Mouse (Mus musculus) natural killer cell, adult 2 months (primary cell): ENCODE data around the gene Ranbp2.
"Not testable (repeated sequence)": the region's sequence is repeated elsewhere in the genome, so short reads cannot be mapped to it uniquely, and the experiment has no call there.

Experiments
- DNase-seq, 2 experiments: peaks; one replicate each; pipeline ENCODE4 v3.0.0; 2022; ENCODE audit warnings: low spot score in 2 of 2

Gene Ranbp2

DNA sequence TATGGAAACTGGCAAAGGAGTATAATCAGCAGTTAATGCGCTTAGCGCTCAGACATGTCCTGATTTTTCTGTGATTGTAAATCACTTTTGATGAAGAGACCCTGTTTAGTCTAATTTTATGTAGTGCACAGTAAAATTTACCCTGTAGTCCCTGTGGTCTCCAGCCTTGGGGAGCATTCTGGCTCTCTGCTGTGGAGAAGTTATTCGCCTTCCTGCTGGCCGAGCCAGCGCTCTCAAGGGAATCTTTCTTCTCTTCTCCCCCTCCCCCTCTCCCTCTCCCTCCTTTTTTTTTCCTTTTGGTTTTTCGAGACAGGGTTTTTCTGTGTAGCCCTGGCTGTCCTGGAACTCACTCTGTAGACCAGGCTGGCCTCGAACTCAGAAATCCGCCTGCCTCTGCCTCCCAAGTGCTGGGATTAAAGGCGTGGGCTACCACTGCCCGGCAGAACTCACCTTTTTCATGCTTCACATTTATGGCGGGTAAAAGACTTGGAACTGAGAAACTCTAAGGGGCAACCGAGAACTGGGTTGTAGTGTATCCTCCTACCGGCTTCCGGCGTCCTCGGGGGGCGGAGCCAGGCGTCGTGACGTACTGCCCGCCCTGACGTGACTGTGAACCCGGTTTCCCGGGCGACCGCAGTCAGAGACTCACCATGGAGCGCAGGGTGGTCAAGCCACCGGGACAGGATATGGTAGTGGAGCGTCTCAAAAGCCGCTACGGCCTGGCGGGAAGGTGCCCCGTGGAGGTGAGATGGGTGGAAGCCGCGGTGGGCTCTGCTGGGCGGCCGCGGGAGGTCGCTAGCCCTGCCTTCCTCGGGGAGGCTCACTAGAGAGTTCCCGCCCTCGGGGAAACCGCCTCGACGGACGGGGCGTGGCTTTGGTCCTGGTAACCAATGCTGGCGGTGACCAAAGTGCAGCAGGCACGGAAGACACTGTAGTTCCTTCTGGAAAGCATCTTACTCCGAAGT is 50.9 kb downstream of the Ranbp2 start, which contains the start of gene Ccdc138:
Ccdc138 (plus strand) TSS at position 629 of the 965 bp plus-strand sequence.
- DNase-seq, result peak; percentile 95

DNA sequence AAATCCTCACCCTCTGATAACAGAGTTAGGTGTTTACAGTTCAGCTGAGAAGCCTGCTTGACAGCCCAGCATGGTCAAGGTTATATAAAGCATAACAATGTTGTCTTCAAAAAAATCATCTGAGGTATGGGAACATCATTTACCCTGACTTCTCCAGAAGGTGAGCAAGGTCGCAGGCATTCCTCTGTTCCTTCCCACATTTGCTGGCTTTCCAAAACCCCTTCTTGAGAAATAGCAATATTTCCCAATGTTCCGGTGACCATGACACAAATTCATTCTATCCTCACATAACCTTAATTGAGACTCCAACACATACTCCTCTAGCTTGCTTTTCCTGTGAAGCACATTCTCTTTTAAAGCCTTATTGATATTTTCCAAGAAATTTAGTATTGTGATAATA is 51.8 kb downstream of the Ranbp2 start:
- DNase-seq, result no peak

DNA sequence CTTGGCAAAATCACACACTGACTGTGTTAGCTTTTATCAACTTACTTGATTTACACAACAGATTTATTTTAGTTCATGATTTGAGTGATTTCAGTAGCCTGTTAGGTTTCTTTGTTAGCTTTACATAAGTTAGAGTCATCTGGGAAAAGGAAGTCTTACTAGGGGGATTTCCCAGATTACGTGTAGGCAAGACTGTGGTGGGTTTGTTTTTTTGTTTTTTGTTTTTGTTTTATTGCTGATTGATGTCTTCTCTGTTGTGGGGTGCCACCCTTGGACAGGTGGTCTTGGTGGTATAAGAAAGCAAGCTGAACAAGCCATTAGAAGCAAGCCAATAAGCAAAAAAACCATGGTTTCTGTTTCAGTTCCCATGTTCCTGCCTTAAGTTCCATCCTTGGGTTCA is 82.6 kb downstream of the Ranbp2 start:
- no peak for DNase-seq

DNA sequence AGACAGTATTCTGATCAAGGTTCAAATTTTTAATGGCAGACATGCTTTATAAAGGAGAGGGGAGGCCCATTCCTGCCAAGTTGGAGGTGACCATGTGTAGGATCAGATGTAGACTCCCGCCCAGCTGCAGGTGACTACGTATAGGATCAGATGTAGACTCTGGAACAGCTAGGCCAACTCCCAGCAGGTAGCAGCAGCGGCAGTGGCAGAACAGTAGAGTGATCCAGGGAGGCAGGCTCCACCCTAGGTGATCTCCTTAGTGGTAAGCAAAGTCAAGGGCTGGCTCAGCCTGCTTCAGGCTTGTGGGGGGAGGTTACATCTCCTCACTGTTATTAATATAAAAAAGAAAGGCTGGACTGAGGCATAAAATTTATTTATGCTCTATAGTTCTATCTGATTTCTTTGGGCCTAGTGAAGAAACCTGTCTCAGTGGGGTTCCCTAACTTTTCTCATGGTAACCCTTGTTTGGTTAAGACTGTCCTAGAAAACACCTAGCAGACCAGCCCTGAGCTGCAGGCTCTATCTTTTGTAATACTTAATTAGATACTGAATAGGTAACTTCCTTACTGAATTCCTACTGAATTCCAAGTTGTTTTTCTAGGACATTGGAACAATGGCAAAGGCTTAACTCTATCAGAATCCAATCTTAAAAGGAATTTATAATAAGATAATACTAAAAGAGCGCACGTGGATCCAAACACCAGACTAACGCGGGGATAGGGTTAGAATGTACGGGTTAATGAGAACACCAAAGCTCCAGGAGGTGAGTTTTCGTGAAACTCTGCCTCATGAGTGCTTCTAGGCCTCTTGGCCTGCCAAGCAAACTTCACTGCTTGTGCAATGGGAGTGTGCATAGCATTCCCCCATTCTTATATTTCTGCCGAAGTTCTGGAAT is 84.4 kb downstream of the Ranbp2 start:
- no peak for DNase-seq

DNA sequence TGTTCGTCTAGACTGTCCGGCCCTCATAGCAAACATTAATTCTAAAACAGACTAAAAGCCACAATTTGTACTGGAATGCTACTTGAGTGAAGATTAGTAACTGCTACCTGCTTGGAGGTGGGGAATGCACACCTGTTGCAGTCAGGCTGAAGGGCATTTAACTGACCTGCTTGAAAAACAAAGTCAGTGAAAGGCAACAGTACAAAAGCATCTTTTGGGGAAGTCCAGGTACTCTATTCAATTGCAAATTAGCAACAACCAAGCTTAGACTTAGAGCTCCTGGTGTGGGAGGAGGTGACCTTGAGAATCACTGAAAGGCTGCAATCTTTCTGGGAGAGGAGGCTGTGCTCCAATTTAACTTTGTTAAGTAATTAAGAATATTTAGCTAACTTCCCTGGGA is 85.5 kb downstream of the Ranbp2 start:
- DNase-seq, result no peak

DNA sequence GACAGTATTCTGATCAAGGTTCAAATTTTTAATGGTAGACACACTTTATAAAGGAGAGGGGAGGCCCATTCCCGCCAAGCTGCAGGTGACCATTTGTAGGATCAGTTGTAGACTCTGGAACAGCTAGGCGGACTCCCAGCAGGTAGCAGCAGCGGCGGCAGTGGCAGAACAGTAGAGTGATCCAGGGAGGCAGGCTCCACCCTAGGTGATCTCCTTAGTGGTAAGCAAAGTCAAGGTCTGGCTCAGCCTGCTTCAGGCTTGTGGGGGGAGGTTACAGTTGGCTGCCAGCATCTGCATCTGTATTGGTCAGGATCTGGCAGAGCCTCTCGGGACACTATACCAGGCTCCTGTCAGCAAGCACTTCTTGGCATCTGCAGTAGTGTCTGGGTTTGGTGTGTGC is 89.6 kb downstream of the Ranbp2 start:
- not testable (repeated sequence) for DNase-seq

DNA sequence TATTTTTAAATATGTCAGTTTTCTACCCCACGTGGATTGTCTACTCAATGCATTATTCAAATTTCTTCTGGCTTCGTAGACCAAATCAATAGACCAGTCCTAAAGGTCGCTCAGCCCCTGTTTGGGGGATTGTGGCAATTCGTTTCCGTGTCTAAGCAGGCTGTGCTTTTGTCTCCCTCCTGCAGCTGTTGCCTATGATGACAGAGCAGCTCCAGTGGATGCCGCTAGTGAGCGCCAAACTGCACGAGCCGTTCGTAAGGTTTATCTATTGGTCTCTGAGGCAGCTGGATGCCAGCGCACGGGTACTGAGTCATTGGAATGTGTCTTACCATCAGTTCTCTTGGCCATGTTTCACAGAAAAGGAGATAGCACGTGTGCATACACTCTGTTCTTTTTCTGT is 93.9 kb downstream of the Ranbp2 start:
- DNase-seq, result no peak
